Mouse (Mus musculus) left cerebral cortex, postnatal 36 days (tissue): Measurements from ENCODE around the gene BC025920. TPM values are rescaled to one million over a fixed set of nuclear protein-coding genes. Genes with fewer than 3 reads are reported as not detected.

Experiments
- total RNA-seq, 2 experiments: library from RNA; stranded (reverse); gene quantifications; 2 replicates each; pipeline ENCODE4 v1.2.3; 2021

BC025920 gene
- total RNA-seq, 2 experiments from 2014 or later: 3.5 to 3.6 TPM

Other genes starting within 250 kb of the BC025920 start
- 10 to 100 TPM; 39.6 to 40.9 TPM for gene Mfsd12, start 248.8 kb upstream of the BC025920 start, total RNA-seq
- 1 to 10 TPM in 1 of 2 experiments, under 1 TPM in 1; 0.49 to 2.2 TPM for gene 4930404N11Rik, start 240.5 kb upstream of the BC025920 start, total RNA-seq
- 10 to 100 TPM; 67.8 to 72.2 TPM for gene Fzr1, start 227.8 kb upstream of the BC025920 start, total RNA-seq
- 100 to 1,000 TPM in 1 of 2 experiments, 10 to 100 TPM in 1; 80.0 to 103 TPM for gene Dohh, start 221.8 kb upstream of the BC025920 start, total RNA-seq
- 1 to 10 TPM; 2.5 to 4.3 TPM for gene Gm48551, start 221.8 kb upstream of the BC025920 start, total RNA-seq
- 1 to 10 TPM; 1.9 to 4.9 TPM for gene Gm48552, start 217.3 kb upstream of the BC025920 start, total RNA-seq
- under 1 TPM; 0.77 to 0.94 TPM for gene Smim24, start 213.2 kb upstream of the BC025920 start, total RNA-seq
- gene Nfic, start 150.6 kb upstream of the BC025920 start, total RNA-seq: 10 to 100 TPM; 87.9 to 96.9 TPM
- gene Celf5, start 123.6 kb upstream of the BC025920 start, total RNA-seq: 100 to 1,000 TPM; 256 to 303 TPM
- gene Ncln, start 109.9 kb upstream of the BC025920 start, total RNA-seq: 10 to 100 TPM; 74.9 to 88.8 TPM
- under 1 TPM; 0.43 to 0.52 TPM for gene S1pr4, start 106.1 kb upstream of the BC025920 start, total RNA-seq
- gene Gna15, start 82.0 kb upstream of the BC025920 start, total RNA-seq: 1 to 10 TPM; 2.3 to 3.1 TPM
- 100 to 1,000 TPM; 103 to 115 TPM for gene Gna11, start 61.1 kb upstream of the BC025920 start, total RNA-seq
- gene Aes, start 46.8 kb upstream of the BC025920 start, total RNA-seq: 100 to 1,000 TPM; 652 to 731 TPM
- gene Tle2, start 31.7 kb upstream of the BC025920 start, total RNA-seq: 10 to 100 TPM; 23.7 to 37.6 TPM
- 10 to 100 TPM in 1 of 2 experiments, 1 to 10 TPM in 1; 9.7 to 10.9 TPM for gene Tle6, start 5.2 kb upstream of the BC025920 start, total RNA-seq
- gene Sirt6, start 21.5 kb downstream of the BC025920 start, total RNA-seq: 10 to 100 TPM; 22.7 to 29.4 TPM
- gene Ankrd24, start 22.3 kb downstream of the BC025920 start, total RNA-seq: 10 to 100 TPM; 37.8 to 46.7 TPM
- gene Gm10778, start 42.8 kb downstream of the BC025920 start, total RNA-seq: 1 to 10 TPM; 3.9 to 4.1 TPM
- gene Zfp433, start 98.6 kb downstream of the BC025920 start, total RNA-seq: 10 to 100 TPM in 1 of 2 experiments, 1 to 10 TPM in 1; 9.6 to 10.4 TPM
- gene Gm3055, start 164.9 kb downstream of the BC025920 start, total RNA-seq: 10 to 100 TPM in 1 of 2 experiments, 1 to 10 TPM in 1; 8.4 to 12.7 TPM
- 1 to 10 TPM; 3.3 to 3.4 TPM for gene Gm4767, start 205.9 kb downstream of the BC025920 start, total RNA-seq